Mouse (Mus musculus): ENCODE results near the gene Rnd1.

Rnd1 gene

DNA sequence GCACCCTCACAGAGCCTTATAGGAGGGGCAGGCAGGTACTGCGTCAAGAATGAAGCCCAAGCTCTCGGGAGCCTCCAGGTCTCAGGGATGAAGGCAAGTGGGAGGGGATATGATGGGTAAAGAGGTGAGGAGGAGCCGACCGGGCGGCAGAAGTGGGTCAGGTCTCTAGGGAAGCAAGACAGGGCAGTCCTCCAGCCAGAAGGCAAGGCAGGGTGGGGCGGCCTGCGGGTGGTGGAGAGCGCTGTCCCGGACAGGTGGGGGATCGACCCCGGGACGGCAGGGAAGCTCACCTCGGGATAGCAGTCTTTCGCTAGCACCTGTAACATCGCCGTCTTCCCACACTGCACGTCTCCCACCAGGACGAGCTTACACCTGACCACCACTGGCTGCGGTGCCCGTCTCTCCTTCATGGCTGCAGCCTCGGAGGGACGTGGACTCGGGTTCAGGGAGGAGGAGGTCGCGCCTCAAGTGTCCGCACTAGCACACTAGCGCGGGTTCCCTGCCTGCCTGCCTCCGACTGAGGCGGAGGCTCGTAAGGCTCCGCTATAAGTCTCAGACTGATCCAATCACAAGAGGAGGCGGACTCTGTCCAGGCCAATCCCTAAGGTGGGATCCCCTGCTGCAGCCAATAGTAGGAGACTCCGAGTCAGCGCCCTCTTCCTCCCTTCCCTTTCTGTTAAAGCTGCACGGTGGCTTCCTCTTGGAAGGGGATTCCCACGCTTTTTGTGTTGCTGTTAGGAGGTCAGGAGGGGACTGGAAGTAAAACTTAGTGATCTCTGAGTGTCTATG lies at the start of gene Rnd1:
Gene Rnd1, minus strand, starts transcription at position 522 of the 789 bp plus-strand sequence.
- peak; percentile 90 for DNase-seq

DNA sequence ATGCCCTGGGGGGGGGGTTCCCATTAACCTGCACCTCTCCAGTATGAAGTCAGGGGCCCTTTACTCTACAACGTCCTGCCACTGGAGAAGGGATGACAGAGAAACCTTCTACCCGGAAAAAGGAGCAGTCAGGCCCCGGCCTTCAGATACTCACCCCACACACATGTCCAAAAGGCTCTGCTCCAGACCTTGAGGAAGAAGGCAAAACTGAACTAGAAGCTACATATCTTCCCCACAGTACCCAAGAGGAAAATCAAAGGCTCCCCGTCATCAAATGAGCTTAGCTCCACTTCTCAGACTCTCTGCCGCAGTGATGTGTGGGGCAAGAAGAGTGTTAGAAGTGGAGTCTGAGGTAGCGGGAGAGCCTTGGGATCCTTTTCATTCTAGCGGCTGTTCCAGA lies 49.5 kb upstream of the Rnd1 start:
- no peak for DNase-seq

DNA sequence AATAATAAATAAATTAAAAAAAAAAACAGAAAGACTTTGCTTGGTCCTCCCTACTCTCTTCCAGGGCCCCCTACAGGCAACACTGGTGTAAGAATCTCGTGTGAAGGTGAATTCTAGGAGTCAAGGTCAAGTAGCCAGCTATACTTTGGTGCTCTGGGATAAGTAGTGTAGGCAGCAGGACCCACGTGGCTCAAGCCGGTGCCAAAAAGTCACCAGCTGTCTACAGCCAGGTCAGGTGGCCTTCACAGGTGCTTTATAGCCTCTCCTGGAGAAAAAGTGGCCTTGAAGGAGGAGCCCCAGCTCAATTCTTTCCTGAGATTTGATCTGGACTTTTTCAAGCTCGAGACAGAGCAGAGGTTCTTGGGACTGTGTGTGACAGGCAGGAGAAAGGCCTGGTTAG lies 48.8 kb upstream of the Rnd1 start:
- DNase-seq = no peak

DNA sequence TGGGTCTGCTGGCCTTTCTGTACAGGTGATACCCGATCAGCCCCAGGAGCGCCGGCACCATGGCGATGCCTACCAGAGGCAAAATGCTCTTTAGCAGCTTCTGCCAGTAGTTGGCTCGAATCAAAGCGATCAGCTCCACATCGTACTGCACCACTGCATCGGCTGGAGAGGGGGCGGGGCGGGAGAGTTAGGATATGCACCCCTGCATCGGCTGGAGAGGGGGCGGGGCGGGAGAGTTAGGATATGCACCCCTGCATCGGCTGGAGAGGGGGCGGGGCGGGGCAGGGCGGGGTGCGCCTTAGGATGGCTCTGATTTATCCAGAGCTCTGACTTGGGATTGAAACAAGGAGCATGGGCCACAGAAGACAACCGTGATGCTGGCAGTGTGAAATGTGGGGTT lies 47.2 kb upstream of the Rnd1 start:
- no peak for DNase-seq

DNA sequence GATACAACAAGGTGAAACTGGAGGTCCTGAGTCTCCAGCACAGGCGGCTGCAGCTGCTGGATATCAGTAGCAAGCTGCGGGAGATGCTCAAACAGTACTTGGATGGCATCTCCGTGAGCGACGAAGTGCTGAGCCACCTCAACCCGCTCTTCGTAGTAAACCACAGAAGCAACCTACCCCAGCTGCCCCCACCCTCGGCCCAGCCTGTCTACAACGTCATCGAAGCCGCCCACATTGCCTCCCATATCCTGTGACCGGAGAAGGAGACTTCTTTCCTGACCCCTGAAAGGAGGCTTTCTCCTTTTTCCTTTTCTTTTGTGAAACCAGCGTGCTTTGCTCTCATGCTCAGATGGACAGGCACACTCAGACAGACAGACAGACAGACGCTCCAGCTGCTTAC lies 45.6 kb upstream of the Rnd1 start:
- no peak for DNase-seq

DNA sequence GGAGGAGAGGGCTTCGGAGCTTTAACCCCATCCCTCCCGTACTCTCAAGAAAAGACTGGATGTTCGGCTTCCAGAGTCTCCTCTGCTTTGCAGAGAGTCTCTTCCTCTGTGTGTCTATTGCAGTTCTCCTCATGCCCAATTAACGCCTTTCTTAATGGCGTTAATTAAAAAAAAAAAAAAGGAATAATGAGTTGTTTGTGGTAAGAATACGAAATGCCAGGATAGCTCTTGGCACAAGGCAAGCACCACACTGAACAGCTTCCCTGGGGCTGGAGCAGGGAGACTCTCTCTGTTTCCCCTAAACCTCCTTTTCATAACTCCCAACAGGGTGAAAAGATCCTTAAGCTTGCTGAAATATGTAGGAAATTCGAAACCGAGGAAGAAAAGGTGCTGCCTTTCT lies 44.9 kb upstream of the Rnd1 start:
- DNase-seq = no peak

DNA sequence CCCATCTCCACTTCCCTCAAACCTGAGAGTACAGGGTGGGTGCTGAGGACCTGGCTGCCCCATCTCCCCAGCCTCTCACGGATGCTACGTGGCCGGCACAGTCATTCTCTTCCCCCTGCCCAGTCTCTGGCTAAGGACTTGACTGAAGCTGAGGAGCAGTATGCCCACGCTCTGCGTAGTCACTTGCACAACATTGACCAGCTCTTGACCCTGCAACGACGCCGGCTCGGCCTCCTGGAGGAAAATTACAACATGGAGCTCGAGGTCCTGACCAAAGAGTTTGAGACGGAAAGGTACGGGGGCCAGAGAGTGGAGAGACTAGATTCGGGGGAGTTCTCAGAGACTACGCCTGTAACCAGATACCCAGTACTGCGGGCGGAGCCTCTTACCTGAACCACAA lies 40.0 kb upstream of the Rnd1 start:
- DNase-seq = no peak

DNA sequence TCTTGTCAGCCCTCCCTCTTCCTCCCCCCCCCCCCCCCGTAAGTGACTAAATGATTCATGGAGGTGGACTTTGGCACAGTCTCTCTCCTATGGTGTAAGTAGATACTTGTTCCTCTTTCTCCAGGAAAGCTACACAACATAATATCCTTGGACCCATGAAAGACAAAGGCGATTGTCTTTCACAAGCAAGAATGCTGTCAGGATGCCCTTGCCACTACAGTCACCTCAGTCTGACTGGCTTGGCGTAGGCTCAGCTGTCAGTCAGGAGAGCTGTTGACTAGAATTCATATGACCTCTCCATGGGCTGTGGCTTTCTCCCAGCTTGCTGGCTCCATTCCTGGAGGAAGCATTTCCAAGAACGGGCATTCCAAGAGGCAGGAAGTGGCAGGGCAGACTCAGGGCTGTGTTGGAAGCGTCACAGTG lies 37.0 kb upstream of the Rnd1 start:
- no peak for DNase-seq

DNA sequence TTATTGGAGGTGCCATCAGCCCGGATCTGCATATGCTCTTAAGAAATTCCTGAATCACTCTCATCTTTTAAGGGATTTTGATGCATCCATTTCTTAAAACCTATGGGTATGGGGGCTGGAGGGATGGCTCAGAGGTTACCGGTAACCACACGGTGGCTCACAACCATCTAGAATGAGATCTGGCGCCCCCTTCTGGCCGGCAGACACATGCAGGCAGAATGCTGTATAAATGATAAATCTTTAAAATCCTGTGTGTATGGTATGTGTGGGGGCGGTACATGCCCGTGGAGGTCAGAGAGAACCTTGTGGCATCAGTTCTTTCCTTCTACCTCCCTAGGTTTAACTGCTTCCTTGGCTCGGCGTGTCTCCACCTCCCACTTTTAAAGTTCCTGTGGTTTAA lies 33.2 kb upstream of the Rnd1 start:
- no peak for DNase-seq

DNA sequence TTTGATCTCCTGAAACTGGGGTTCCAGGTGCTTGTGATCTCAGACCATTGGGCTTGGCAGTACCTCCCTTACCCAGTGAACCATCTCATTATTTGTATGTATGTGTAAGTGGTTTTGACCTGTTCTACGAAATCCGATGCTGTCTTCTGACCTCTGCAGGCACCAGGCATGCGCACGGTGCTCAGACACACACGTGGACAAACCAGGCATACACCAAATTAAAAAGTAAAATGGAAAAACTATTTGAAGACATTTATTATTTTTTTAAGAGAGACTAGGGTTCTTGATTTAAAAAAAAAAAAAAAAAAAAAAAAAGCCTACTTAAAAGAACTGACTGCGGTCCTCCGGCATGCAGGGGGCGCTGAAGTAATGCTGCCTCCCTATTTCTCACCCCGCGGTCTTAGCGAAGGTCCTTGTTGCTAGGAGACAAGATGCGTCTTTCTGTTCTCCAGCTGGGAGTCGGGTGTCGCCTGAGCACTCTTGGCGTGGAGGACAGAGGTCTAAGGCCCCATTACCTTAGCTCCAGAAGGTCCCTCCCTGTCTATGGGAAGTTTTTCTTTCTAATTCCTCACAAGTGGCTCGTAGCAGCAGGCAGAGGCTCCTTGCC lies 30.6 kb upstream of the Rnd1 start, which contains the start of gene Ccdc65:
Gene Ccdc65, plus strand, starts transcription at position 442 of the 607 bp plus-strand sequence.
- DNase-seq = peak; percentile 93

DNA sequence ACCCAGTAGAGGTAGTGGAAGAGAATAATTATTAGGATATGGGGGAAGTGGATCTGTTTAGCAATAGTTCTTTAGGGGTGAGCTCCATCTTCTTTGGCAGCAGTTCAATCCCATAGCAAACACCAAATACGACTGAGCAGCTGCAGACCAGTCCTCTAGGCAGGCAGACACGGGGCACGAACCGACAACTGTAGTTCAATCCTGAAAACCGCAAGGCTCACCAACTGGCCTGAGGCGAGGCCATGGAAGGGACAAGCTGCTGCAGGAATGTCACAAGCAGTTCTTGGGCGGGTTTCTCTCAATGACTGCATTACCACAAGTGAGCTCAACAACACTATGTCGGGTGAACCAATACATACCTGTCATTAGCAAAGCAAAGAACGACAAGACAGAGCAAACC lies 27.1 kb upstream of the Rnd1 start:
- no peak for DNase-seq

DNA sequence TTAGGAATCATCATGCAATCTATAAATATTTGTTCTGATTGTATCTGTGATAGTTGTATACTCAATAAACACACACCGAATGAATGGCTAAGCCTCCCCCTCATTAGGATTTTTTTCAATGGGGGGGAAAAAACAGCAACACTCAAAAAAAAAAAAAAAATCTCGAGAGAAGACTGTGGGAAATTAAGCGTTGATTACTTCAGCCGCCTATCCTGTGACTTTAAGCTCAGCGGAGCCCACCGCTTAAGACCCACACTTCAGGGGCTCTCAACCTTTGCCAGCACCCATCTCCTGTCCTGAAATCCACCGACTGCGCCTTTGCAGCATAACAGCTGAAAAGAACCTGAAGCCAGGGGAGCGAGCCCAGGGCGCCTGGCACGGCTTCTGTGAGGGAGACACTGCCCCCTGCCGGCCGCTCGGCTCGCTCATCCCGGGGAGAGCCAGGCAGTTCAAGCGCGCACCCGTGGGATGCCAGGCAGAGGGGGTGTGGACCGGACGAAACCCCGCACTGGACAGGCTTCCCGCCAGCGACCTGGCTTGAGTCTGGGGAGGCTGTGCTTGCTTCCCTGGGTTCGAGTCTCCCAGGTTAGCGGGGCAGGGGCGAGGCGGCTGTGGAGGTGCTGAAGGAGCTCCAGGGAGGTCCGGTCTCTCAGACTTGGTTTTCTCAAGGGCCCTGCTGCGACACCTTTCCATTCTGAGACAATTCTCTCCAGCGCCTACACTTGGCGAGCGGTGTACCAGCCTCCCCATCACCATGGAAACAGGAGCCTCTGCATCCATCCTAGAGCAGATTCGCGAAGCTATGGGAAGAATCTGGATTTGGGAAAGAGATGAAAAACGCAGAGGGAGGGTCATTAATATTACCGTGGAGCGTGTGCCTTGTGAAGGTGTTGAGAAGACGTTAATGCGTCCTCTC lies 22.2 kb upstream of the Rnd1 start:
- peak; percentile 85 for DNase-seq

DNA sequence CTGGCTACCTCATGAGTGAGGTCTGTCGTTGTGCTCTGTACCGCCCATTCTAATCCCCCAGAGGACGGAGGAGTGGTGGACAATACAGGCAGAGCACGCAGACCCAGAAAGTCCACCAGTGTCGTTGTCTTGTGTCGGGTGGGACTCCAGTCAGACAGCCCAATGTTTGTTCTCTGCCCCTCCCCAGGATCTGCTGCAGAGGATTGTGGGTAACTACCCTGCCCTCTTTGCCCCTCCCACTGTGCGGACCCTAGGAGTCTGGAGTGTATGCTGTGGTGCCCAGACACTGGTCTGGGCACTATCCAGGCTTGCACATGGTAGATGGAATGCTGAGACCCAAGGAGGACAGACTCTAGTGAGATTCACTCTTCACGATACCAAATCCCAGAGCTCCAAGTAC lies 19.0 kb upstream of the Rnd1 start:
- no peak for DNase-seq

DNA sequence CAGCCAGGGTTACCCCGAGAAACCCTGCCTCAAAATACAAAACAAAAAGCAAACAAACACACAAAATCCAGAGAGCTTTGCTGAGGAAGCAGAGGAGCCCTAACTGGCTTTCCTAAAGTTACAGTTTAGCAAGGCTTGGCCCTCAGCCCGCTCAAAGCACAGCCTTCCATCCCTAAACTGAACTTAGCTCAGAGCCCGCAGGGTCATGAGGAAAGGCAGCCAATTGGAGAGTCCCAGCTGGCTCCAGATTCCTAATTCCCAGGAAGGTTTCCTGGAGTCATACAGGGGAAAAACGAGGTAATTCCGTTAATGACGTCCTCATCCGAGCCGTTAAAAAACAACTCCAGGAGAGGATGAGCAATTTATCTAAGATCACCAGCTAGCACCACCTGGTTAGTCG lies 18.5 kb upstream of the Rnd1 start:
- no peak for DNase-seq

DNA sequence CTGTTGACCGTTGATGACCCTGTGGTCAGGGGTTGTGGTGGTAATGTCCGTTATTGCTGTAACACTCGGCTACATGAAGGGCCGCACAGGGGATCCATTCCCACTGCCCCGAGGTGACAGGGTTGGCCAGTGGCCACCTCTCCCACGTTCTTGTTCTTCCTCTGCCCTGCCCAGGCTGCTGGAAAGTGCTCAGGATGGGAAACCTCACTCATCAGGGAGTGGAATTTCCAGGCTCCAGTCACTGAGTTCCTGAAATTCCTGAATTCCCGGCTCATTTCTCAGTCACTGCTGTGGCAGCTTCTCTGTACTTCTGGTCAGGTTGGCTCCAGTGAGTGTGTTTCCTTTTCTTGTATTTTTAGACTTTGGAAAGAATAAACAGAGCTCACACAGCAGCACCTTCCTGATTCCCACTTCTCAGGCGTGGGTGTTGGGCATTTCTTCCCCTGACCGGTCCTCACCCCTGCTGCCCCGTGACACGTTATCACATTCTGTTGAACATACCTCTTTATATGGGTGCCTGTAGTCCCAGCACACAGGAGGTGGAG lies 15.0 kb upstream of the Rnd1 start:
- DNase-seq = no peak

DNA sequence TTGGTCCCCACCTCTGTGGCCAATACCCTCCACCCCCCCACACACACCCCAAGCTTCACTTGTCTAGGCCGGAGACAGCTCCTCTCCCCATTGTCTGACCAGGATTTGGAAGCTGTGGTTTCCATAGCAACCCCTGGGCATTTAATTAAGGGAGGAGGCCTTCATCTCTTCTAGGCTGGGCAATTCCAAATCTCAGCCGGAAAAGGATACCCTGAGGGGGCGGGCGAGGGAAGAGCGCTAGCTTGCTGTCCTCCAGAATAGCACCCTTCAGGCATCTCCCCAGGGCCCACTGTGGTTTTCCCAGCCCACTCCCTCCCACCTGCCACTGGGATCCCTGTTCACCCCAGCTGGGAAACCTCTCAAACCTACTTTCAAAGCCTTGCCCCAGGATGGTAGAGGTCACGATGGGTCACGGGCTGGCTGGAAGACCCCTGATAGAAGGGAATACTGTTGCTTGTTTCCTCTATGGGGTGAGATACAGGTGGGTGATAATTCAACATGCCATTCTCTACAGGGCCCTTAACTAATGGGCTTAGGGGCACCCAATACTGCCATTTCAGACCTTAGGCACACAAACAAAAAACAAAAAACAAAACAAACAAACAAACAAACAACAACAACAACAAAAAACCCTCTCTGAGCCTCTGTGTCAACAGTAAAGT lies 14.4 kb upstream of the Rnd1 start:
- DNase-seq = no peak

DNA sequence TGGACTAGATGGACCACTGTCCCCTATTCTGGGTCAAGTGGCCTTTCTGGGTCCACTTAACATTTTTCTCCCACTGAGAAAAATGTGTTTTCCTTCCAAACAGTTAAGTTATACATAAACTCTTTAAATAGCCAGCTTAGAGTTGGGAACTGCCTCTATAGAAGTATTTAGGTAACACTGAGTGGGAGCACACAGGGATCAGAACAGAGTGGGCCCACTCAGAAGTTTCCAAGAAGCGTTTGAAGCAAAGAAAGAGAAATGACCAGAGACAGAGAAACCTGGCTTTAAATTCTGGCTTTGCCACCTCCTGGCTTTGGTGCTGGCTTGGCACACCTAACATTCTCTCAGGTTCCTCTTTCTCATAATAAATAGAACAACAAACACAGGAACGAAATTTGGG lies 12.4 kb upstream of the Rnd1 start:
- DNase-seq = no peak

DNA sequence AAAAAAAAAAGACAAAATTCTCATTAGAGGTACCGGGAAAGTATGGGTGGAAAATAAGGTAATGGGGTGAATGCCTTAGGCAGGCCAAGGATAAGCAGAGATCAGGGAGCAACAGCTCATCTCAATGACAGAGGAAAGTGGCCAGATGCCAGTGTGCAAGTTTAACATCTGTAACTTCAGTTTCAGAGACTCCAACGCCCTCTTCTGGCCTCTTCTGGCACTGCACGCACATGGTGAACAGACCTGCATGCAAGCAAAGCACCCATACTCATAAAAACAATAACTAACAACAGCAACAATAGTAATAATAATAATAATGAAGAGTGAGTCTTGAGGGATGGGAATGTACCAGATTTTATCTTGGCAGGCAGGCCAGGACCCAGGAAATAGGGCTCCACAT lies 8.7 kb upstream of the Rnd1 start:
- no peak for DNase-seq

DNA sequence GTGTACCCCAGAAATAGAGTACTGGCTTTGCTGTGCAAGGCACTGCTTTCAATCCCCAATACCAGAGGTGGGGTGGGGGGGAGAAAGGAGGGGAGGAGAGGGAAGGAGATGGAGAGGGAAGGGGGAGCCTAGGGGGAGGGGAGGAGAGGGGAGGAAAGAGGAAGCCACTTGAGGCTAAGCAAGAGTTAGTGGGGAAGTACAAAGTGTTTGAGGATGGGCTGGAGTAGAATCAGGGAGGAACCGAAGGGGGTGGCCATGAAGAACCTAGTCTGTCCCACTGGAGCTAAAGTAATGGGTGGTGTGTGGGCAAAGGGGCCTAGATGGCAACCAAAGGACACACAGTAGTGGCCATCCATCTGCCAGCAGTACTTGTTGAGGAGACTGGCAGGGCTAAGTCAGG lies 6.5 kb upstream of the Rnd1 start:
- DNase-seq = no peak

DNA sequence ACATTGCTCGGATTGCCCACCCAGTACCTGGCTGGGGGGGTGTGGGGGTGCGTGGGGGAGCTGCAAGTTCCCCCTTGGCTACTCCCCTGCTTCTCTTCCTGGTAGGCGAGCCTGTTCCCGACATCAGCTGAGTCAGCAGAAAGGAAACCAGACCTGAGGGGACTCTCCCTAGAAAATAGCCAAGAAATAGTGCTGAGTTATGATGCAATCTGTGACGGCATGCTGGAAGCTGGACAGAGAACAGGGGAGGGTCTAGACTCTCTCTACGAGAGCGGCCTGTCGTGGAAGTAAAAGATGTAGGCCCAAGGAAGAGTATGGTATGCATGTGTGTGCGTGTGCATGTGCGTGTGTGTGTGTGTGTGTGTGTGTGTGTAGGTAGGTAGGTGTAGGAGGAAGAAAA lies 5.9 kb upstream of the Rnd1 start:
- DNase-seq = no peak

DNA sequence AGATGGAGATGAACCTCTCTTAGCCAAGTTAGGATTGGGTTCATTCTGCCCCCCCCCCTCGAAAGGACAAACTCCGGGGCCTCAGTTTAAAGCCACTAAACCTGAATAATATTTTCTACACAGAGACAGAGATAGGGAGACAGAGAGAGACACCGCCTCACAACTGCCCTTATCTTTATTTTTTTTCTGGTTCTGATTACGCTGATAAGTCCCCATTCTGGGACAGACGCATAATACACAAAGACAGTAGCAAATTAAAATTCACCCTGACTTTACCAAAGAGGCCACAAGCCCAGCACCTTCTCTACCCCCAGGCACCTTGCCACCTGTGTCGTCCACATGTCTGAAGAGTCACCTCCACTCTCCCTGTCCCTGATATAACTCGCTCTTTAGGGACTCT lies 4.4 kb upstream of the Rnd1 start:
- no peak for DNase-seq

DNA sequence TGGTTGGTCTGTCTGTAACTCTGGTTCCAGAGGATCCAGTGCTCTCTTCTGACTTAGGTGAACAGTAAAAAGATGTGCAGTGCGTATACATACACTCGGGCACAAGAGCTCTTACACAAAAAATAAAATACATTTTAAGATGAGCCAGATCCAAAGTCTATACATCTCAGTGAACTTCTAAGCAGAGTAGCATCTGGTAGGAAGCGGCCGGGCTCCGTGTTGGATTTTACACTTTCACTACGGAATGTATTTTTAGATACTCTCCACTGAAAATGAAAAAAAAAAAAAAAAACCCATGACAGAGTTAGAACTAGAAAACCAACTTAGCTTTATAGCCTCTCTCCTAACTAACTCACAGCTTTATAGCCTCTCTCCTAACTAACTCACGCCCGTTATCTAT lies 3.4 kb upstream of the Rnd1 start:
- no peak for DNase-seq

DNA sequence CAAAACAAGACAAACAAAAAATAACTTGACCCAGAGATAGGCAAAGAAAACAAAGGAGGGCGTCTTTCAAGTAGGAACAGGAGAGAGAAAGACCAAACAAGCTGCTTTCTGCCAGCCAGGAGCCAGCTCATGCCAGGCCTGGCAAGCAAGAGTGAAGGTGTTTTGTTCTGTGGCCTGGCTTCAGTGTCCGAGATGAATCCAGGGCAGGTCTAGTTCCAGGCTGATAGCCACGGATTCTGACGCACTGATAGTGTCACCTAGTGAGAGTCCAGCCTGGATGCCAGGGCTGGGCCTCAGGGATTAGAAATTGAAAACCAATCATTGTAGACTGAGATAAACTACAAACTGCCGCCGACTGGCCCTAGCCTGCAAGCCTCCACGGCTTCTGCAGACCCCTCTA lies 716 bp upstream of the Rnd1 start:
- DNase-seq = no peak

All from layer of hippocampus, adult 9-11 months (tissue).